Mouse (Mus musculus): ENCODE measurements around the gene Kifc3.

The Kifc3 gene

DNA sequence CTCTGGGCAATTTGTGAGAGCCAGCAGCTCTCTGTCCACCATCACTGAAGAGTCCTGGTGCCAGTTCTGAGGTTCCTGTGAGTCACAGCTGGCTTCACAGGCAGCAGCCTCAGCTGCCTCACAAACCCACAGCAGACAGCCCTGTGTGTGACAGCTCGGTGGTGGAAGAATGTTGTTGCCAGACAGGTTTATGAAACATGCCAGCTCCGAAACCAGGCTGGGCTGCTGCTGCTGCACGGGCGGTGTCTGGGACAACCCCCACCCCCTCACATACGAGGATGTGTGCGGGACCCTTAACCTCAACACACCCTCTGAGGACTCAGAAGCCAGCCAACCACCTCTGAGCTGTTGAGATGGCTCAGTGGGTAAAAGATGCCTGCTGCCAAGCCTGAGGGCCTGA lies 48.0 kb downstream of the Kifc3 start:
- DNase-seq = no peak

DNA sequence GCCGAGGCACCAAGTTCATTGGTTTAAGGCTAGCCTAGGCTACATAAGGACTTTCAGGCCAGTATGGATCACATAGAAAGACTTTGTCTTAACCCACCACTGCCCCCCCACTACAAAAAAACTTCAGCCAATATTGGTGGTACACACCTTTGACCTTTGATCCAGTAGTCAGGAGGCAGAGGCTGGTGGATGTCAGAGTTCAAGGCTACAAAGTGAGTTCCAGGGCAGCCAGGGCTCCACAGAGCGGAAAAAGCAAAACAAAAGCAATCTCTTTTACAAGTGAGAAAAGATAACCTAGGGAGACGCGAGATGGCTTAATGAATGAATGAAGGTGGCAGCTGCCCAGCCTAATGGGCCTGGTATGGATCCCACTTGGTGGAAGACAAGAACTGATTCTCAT lies 48.6 kb downstream of the Kifc3 start:
- no peak for DNase-seq

DNA sequence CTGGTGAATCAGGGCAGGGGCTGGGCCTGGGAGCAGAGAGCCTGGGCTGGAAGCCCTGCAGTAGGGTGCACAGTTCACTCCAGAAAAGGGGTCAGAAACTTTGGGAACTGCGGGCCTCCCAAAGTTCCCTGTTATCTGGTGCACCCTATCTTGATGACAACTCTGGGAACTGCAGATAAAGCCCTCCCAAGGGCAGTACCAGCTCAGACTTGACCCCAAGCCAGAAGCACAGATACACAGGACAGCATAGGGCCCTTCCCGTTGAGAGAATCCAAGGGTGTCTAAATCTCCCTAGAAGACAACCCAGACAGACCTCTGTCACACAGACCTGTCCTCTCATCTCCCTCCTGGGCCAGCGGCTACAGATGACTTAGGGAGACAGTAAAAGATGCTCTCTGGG lies 52.0 kb downstream of the Kifc3 start:
- DNase-seq = no peak

GRCm38 (mm10) chr8:95149426-95149825 lies 53.2 kb downstream of the Kifc3 start:
- DNase-seq = no peak

- no peak for DNase-seq
These were observed 55.8 kb downstream of the Kifc3 start for GRCm38 (mm10) chr8:95146846-95147245.

DNA sequence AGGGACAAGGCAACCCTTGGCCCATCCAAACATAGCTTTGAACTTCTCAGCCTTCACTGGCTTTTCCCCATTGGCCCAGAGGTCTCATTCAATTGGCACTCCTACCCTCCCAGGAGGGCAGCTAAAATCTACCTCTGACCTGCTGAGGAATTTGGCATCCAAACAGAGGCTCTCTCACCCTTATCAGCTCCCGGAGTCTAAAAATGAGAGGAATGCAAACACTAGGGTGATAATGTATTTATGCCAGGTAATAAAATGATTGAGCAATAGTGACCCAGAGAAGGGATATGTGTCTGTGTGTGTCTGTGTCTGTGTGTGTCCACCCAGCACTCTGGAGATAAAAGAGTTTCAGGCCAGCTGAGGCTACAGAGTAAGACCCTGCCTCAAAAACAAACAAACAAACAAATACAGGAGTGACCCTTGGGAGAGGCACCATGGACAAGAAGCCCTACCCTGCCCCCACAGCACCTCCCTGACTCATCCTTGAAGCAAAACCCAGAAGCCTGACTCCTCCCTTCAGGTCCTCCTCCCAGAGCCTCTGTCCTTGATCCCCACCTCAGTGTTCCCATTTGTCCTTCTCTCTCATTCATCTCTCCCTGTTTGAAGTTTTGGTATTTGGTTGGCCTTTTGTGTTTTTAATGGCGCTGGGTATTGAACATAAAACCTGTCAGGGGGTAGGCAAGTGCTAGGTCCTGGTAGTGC lies 56.4 kb downstream of the Kifc3 start:
- no peak for DNase-seq

- DNase-seq = peak; percentile 40
These were observed 58.0 kb downstream of the Kifc3 start for GRCm38 (mm10) chr8:95144631-95145015.

GRCm38 (mm10) chr8:95143805-95144630 lies 58.6 kb downstream of the Kifc3 start:
- peak; percentile 63 for DNase-seq

DNA sequence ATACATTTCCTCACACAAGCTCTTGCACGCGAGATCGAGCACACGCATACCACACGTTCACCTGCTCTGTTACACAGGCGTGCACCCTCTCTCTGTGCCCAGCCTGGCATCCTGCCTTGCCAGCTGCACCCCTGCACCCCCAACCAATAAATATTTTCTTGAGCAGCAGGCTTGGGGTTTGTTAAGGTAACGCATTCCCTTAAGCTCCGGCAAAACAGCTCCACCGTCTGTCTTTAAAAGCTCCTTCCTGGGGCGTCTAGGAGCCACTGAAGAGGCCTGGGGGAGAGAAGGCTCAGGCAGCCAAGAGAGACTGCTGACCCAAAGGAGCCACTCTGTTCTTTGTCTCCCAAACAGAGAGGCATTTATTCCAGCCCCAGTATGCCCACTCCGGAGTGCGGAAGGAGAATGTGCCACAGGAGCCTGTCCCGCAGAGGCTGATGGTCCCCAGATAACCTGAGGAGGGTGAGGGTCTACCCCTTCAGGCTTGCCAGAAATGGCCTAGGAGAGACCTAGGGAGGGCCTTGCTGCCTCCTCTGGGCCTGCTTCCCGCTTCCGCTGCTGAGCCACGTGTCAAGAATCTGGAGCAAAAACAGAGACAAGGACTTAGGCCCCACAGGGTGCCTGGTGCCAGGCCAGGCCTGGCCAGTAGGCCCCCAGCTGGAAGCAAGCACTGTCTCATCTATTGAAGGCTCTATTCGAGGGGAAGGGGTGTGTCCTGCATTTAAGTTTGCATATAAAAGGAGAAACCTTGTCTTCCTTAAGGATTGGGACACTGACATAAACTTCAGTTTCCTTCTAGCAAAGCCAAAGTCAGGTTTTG lies 59.4 kb downstream of the Kifc3 start:
- peak; percentile 66 for DNase-seq

- peak; percentile 88 for DNase-seq
These were observed 60.4 kb downstream of the Kifc3 start for GRCm38 (mm10) chr8:95142075-95142831.

- no peak for DNase-seq
These were observed 61.0 kb downstream of the Kifc3 start for GRCm38 (mm10) chr8:95141469-95142074.

DNA sequence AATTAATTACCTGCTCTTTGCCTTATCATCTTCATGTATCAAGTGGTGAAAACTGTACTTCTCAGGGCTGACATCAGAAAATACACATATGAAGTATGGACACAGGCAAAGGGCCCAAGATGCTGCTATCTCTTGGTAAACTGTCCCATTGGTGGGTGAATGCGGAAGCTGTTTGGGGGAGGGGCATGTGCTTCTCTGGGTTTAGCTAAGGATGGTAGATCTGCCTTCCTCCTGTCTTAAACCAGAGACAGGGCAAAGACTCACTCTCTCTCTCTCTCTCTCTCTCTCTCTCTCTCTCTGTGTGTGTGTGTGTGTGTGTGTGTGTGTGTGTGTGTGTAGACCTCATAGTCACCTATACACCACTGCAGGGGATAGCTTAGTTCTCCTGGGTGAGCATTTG lies 61.6 kb downstream of the Kifc3 start:
- no peak for DNase-seq

GRCm38 (mm10) chr8:95140555-95140954 lies 62.1 kb downstream of the Kifc3 start:
- peak; percentile 40 for DNase-seq

DNA sequence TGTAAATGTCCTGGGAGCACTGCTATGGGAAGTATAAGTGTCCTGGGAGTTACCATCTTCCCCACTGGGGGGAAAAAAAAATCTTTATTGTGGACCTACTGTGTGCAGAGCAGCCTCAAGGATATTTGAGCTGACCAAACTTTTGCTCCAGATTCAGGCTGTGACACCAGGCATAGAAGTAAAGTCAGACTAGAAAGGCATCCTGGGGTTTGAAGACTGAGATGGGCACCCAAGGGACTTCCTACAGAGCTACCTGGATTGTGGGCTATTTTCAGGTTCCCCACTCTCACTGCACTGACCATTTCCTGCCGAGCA lies 63.6 kb downstream of the Kifc3 start:
- no peak for DNase-seq

- DNase-seq = peak; percentile 37
These were observed 64.1 kb downstream of the Kifc3 start for GRCm38 (mm10) chr8:95138341-95139050.

GRCm38 (mm10) chr8:95137641-95138098 lies 64.9 kb downstream of the Kifc3 start:
- DNase-seq = peak; percentile 86

GRCm38 (mm10) chr8:95137201-95137600 lies 65.4 kb downstream of the Kifc3 start:
- no peak for DNase-seq

- no peak for DNase-seq
These were observed 66.4 kb downstream of the Kifc3 start for GRCm38 (mm10) chr8:95136218-95136617.

DNA sequence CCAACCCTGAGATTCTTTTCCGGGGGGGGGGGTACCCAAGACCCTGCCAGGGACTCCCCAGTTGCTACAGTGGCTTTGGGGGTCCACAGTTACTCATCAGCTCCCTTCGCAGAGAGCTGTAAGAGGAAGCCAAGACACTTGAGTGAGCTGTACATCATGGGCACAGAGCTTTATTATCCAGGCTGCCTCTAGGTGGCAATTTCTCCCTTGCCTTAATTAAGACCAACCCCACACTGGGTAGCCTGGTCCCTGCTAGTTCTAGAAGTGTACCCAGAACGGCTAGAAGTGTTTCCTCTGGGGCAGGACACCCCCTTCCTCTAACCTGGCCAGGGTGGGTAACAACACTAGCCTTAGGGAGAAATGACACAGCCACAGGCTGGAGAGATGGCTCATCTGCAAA lies 67.4 kb downstream of the Kifc3 start:
- no peak for DNase-seq

- DNase-seq = no peak
These were observed 68.4 kb downstream of the Kifc3 start for GRCm38 (mm10) chr8:95134186-95134585.

DNA sequence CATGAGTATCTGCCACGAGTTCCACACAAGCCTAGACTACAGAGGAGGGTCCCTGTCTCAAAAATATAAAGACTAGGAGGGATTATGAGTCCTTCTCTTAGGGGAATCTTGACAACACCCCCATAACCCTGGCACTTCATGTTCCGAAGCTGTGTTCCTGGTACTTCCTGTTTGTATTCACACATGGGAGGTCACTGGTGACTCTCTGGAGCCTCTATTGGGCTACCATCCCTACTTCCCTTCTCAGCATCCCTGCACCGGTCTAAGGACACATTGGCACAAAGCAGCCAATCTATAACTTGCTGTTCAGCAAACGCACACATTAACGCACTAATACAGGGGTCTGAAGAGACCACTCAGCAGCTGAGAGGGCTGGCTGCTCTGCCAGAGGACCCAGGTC lies 70.6 kb downstream of the Kifc3 start:
- no peak for DNase-seq
